Mouse (Mus musculus): ENCODE results near the gene Dhx57. TPM values are rescaled to one million over a fixed set of nuclear protein-coding genes. Genes with fewer than 3 reads are reported as not detected.

The Dhx57 gene
- 27.0 and 28.5 TPM in 2 replicates for polyA plus RNA-seq (2016; fragmentation: Nextera tagmentation; extraction: Ambion mirVana)

DNA sequence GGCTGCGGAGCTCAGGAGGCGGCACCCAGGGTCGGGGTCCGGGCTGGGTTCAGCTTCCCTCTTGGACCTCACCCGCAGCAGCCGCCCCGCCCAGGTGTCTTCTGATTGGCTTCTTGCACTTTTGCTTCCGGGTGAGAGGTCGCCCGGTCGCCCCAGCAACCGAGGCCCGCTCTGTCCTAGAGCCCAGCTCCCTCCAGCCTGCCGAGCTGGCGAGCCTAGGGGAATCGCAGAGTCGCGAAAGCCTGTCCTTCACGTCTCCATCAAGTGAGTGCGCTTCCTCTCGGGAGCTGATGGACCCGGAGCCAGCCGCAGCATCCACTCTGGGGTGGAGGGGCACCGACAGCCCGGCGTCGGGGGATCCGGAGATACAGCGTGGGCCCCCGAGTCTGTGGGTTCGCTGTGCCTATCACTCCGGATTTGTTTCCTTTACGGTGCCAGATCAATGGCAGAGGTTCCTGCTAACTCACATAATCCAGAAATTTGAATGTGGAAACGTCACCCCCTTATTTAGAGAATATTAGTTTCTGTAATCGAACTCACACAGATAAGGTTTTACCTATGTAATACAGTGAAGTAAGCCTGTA lies at the start of gene Dhx57, which contains the start of gene Morn2:
Gene Dhx57 (minus strand): TSS at position 403 of the 584 bp plus-strand sequence.
Gene Morn2 (plus strand): TSS at position 130 of the 584 bp plus-strand sequence.
- H3K27me3 ChIP-seq: no peaks in the 10 kb centered on the region
- H3K9me3 ChIP-seq: no peaks in the 10 kb centered on the region
- H3K4me3 ChIP-seq (replicated peaks): peak within 1 kb of the TSS; percentile 77
- H3K4me2 ChIP-seq: peak within 1 kb of the TSS; percentile 68
- WGBS: 1% methylated on average over 35 of the region's 35 CpGs
- H3K9ac ChIP-seq (replicated peaks): peak within 1 kb of the TSS; percentile 78
- H3K36me3 ChIP-seq: no peaks in the 10 kb centered on the region
- H3K4me1 ChIP-seq (replicated peaks): peaks cover 12% of the 10 kb centered on the region
- peak within 1 kb of the TSS; percentile 91 for H3K27ac ChIP-seq
- peak; percentile 98 for ATAC-seq (ENCODE audit: insufficient number of reproducible peaks, insufficient read depth, low FRiP score, low TSS enrichment, low read depth)

- no peak overlapping the region for H3K27ac ChIP-seq
- 86% methylated on average over 2 of the region's 2 CpGs for WGBS
- no peak overlapping the region for H3K9ac ChIP-seq (replicated peaks)
- no peaks in the 10 kb centered on the region for H3K36me3 ChIP-seq
- H3K4me1 ChIP-seq (replicated peaks): no peaks in the 10 kb centered on the region
- ATAC-seq (ENCODE audit: insufficient number of reproducible peaks, insufficient read depth, low FRiP score, low TSS enrichment, low read depth): no peak
- H3K4me3 ChIP-seq (replicated peaks): no peak overlapping the region
- no peak overlapping the region for H3K4me2 ChIP-seq
- no peaks in the 10 kb centered on the region for H3K27me3 ChIP-seq
- H3K9me3 ChIP-seq: no peaks in the 10 kb centered on the region
Measured at GRCm38 (mm10) chr17:80332386-80332785, 42.1 kb upstream of the Dhx57 start.

DNA sequence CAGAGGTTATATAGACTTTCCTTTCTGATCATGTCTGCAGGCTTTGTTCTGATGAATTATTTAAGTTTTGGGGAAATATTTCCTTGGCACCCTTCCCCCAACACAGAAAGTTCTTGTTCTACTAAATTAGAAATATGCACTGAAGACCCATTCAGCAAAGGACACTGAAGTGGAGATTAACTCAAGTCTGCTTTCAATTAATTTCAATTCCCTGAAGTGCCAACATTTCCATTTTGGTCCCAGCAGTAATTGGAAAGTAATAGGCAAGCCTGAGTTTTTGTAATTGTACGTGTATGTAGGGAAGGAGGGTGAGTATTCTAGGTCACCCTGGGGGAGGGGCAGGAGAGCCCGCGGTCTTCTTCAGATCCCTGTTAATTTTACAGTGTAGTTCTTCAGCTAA lies 36.2 kb upstream of the Dhx57 start:
- no peak overlapping the region for H3K4me2 ChIP-seq
- H3K4me1 ChIP-seq (replicated peaks): no peaks in the 10 kb centered on the region
- WGBS: 55% methylated on average over 3 of the region's 3 CpGs
- no peak overlapping the region for H3K9ac ChIP-seq (replicated peaks)
- H3K36me3 ChIP-seq: no peaks in the 10 kb centered on the region
- H3K27me3 ChIP-seq: no peaks in the 10 kb centered on the region
- H3K9me3 ChIP-seq: no peaks in the 10 kb centered on the region; the same call in 1 of the 2 replicates
- ATAC-seq (ENCODE audit: insufficient number of reproducible peaks, insufficient read depth, low FRiP score, low TSS enrichment, low read depth): no peak
- H3K27ac ChIP-seq: no peak overlapping the region
- H3K4me3 ChIP-seq (replicated peaks): no peak overlapping the region

DNA sequence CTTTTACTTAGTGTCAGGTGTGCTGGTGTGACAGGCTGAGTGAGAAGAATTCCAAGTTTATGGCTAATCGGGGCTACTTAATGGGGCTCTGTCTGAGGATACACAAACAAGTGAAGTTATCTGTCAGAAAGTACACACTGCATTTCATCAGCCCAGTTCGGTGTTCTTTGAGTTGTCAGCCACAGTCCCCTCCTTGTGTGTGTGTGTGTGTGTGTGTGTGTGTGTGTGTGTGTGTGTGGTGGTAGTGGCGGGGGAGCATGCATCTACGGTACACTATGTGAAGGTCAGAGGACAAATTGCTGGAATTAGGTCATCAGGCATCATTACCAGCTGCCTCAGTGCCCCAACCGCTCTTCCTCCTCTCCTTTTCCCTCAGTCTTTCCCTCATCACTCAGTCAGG lies 35.2 kb upstream of the Dhx57 start:
- Histone ChIP-seq H3K4me1 (replicated peaks) (no peaks in the 10 kb centered on the region), H3K36me3 (no peaks in the 10 kb centered on the region), H3K4me2 (no peak overlapping the region), H3K4me3 (replicated peaks) (no peak overlapping the region), H3K27ac (no peak overlapping the region), H3K9ac (replicated peaks) (no peak overlapping the region), H3K9me3 (no peaks in the 10 kb centered on the region; the same call in 1 of the 2 replicates), H3K27me3 (no peaks in the 10 kb centered on the region)
- 85% methylated on average over 5 of the region's 5 CpGs for WGBS
- ATAC-seq (ENCODE audit: insufficient number of reproducible peaks, insufficient read depth, low FRiP score, low TSS enrichment, low read depth): no peak

- ATAC-seq (ENCODE audit: insufficient number of reproducible peaks, insufficient read depth, low FRiP score, low TSS enrichment, low read depth): no peak
- H3K9ac ChIP-seq (replicated peaks): no peak overlapping the region
Measured at GRCm38 (mm10) chr17:80324521-80324920, 34.2 kb upstream of the Dhx57 start.

DNA sequence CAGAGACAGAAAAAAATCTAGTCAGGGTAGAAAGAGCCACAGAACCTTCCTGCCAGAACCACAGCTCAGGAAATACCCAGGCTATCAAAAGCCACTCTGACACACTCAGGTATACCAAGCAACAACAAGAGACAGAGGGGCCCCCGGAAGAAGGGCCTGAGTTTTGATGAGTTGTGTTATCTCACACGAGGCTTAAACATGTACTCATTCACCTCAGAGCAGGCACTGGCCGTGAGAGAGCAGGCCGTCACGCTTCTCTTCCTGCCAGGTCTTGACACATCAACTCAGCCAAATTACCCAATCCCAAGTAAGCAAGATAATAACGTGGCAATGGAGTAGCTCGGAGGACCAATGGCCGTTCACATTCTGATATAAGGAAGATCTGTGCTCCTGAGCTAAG lies 33.4 kb upstream of the Dhx57 start:
- no peaks in the 10 kb centered on the region for H3K27me3 ChIP-seq
- no peak overlapping the region for H3K27ac ChIP-seq
- H3K4me3 ChIP-seq (replicated peaks): no peak overlapping the region
- WGBS: 81% methylated on average over 8 of the region's 8 CpGs
- no peak for ATAC-seq (ENCODE audit: insufficient number of reproducible peaks, insufficient read depth, low FRiP score, low TSS enrichment, low read depth)
- no peaks in the 10 kb centered on the region for H3K36me3 ChIP-seq
- H3K4me1 ChIP-seq (replicated peaks): no peaks in the 10 kb centered on the region
- no peak overlapping the region for H3K4me2 ChIP-seq
- H3K9ac ChIP-seq (replicated peaks): no peak overlapping the region
- no peaks in the 10 kb centered on the region; the same call in 1 of the 2 replicates for H3K9me3 ChIP-seq

More at GRCm38 (mm10) chr17:80324521-80324920, 34.2 kb upstream of the Dhx57 start:
- H3K9me3 ChIP-seq: no peaks in the 10 kb centered on the region; the same call in 1 of the 2 replicates
- no peak overlapping the region for H3K4me3 ChIP-seq (replicated peaks)
- H3K27me3 ChIP-seq: no peaks in the 10 kb centered on the region
- no peaks in the 10 kb centered on the region for H3K36me3 ChIP-seq
- no peaks in the 10 kb centered on the region for H3K4me1 ChIP-seq (replicated peaks)
- H3K27ac ChIP-seq: no peak overlapping the region
- no peak overlapping the region for H3K4me2 ChIP-seq
- 77% methylated on average over 7 of the region's 7 CpGs for WGBS

DNA sequence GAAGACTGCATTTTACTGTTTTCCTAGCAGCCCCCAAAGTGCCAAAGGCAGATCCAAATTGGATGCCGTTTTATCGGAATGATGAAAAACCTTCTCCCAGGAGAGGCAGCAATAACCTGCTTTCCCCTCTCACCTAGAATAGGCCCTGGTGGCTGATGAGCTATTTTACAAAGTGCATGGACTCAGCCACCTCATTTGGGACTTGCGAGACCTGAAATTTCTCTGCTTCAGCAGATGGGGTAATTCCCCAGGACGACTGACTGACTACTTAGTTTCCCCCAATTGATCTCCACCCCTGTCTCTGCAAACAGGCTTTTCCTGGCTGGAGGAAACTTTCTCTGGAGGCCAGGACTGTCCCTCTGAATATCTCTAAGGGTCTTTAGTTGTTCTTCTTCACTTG lies 32.7 kb upstream of the Dhx57 start:
- Histone ChIP-seq H3K36me3 (no peaks in the 10 kb centered on the region), H3K9ac (replicated peaks) (no peak overlapping the region), H3K27me3 (no peaks in the 10 kb centered on the region), H3K27ac (no peak overlapping the region), H3K4me2 (no peak overlapping the region), H3K9me3 (no peaks in the 10 kb centered on the region; the same call in 1 of the 2 replicates), H3K4me1 (replicated peaks) (no peaks in the 10 kb centered on the region), H3K4me3 (replicated peaks) (no peak overlapping the region)
- 70% methylated on average over 4 of the region's 4 CpGs for WGBS
- no peak for ATAC-seq (ENCODE audit: insufficient number of reproducible peaks, insufficient read depth, low FRiP score, low TSS enrichment, low read depth)

DNA sequence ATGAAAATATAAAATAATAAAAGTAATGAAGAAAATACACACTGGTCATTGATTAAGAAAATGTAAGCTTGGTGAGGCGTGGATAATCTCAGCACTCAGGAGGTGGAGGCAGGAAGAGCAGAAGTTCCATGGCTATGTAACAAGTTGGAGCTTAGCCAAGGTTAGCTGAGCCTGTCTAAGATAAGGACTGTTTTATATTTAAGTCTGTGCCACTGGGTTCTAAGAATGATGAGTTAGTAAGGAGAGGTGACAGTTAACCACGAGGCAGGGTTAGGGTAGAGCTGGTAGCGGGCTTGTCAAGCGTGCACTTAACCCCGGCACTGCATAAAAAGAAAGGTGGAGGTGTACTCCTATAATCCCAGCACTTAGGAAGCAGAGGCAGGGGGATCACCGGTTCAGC lies 32.0 kb upstream of the Dhx57 start:
- Histone ChIP-seq H3K9ac (replicated peaks) (no peak overlapping the region), H3K9me3 (no peaks in the 10 kb centered on the region; the same call in 1 of the 2 replicates), H3K4me2 (no peak overlapping the region), H3K27ac (no peak overlapping the region), H3K4me3 (replicated peaks) (no peak overlapping the region), H3K4me1 (replicated peaks) (no peaks in the 10 kb centered on the region), H3K36me3 (no peaks in the 10 kb centered on the region), H3K27me3 (no peaks in the 10 kb centered on the region)
- 86% methylated on average over 6 of the region's 6 CpGs for WGBS
- no peak for ATAC-seq (ENCODE audit: insufficient number of reproducible peaks, insufficient read depth, low FRiP score, low TSS enrichment, low read depth)

DNA sequence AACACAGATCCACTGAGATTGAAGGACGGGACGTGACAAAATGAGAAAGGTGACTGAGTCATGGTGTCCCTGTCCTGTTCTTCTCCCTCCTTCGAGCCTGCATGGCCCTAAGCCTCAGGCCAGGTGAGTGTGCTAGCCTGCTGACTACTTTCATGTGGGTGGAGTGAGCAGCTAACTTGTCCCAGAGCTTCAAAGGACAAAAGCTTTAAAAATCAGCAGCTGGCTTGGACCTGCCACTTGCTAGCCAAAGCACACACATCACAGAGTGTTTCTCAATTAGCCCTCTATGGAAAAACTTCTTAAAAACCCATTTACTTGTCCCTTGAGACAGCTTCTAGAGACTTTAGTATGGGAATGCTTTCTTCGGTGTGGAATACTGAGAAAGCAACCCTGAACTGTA lies 22.1 kb upstream of the Dhx57 start:
- no peak for ATAC-seq (ENCODE audit: insufficient number of reproducible peaks, insufficient read depth, low FRiP score, low TSS enrichment, low read depth)
- no peak overlapping the region for H3K27ac ChIP-seq

GRCm38 (mm10) chr17:80311761-80312160 lies 21.5 kb upstream of the Dhx57 start:
- no peaks in the 10 kb centered on the region for H3K9me3 ChIP-seq
- H3K27me3 ChIP-seq: no peaks in the 10 kb centered on the region
- WGBS: 81% methylated on average over 9 of the region's 9 CpGs
- H3K4me1 ChIP-seq (replicated peaks): peaks cover 14% of the 10 kb centered on the region
- H3K36me3 ChIP-seq: no peaks in the 10 kb centered on the region
- no peak overlapping the region for H3K4me2 ChIP-seq
- no peak overlapping the region for H3K4me3 ChIP-seq (replicated peaks)
- H3K27ac ChIP-seq: no peak overlapping the region
- no peak for ATAC-seq (ENCODE audit: insufficient number of reproducible peaks, insufficient read depth, low FRiP score, low TSS enrichment, low read depth)
- no peak overlapping the region for H3K9ac ChIP-seq (replicated peaks)

More for the DNA sequence above, 22.1 kb upstream of the Dhx57 start:
- no peak overlapping the region for H3K4me3 ChIP-seq (replicated peaks)
- H3K9ac ChIP-seq (replicated peaks): no peak overlapping the region
- no peaks in the 10 kb centered on the region for H3K9me3 ChIP-seq
- peaks cover 14% of the 10 kb centered on the region for H3K4me1 ChIP-seq (replicated peaks)
- WGBS: 71% methylated on average over 4 of the region's 4 CpGs
- H3K27me3 ChIP-seq: no peaks in the 10 kb centered on the region
- no peak overlapping the region for H3K4me2 ChIP-seq
- no peaks in the 10 kb centered on the region for H3K36me3 ChIP-seq

- ATAC-seq (ENCODE audit: insufficient number of reproducible peaks, insufficient read depth, low FRiP score, low TSS enrichment, low read depth): no peak
- H3K4me2 ChIP-seq: no peak within 1 kb of the TSS
- H3K36me3 ChIP-seq: no peaks in the 10 kb centered on the region
- peaks cover 14% of the 10 kb centered on the region for H3K4me1 ChIP-seq (replicated peaks)
- no peak within 1 kb of the TSS for H3K27ac ChIP-seq
- H3K4me3 ChIP-seq (replicated peaks): no peak within 1 kb of the TSS
- 97% methylated on average over 1 of the region's 1 CpGs for WGBS
- no peak within 1 kb of the TSS for H3K9ac ChIP-seq (replicated peaks)
- H3K9me3 ChIP-seq: no peaks in the 10 kb centered on the region
- no peaks in the 10 kb centered on the region for H3K27me3 ChIP-seq
Measured at GRCm38 (mm10) chr17:80307251-80307650, 17.0 kb upstream of the Dhx57 start, which contains the start of gene Arhgef33. TSS of gene Arhgef33 (plus strand) at chr17:80307407.

DNA sequence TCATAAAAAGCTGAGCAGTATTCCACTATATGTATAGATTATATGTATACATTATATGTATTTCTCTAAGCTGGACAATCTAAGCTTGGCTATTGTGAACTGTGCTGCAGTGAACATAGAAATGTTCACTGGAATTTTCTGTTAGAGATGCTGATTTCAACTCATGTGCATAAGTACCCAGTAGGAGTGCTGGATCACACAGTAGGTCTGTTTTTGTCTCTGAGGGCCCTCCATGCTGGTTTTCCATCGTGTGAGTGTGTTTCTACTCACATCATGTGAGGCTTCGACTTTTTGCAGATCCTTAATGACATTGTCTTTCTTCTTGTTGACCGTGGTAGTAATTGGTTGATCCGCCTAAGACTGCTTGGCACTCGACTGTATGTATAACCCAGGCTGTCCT lies 8.6 kb upstream of the Dhx57 start:
- Histone ChIP-seq H3K4me1 (replicated peaks) (no peaks in the 10 kb centered on the region), H3K9ac (replicated peaks) (no peak overlapping the region), H3K36me3 (no peaks in the 10 kb centered on the region), H3K27me3 (no peaks in the 10 kb centered on the region), H3K27ac (no peak overlapping the region), H3K4me2 (no peak overlapping the region), H3K4me3 (replicated peaks) (no peak overlapping the region), H3K9me3 (no peaks in the 10 kb centered on the region)
- no peak for ATAC-seq (ENCODE audit: insufficient number of reproducible peaks, insufficient read depth, low FRiP score, low TSS enrichment, low read depth)
- WGBS: 89% methylated on average over 5 of the region's 5 CpGs

Measured in limb, embryonic 12.5 days (tissue).